Mouse (Mus musculus): ENCODE measurements around the gene Gpr155. TPM values are rescaled to one million over a fixed set of nuclear protein-coding genes. Genes with fewer than 3 reads are reported as not detected.

Gpr155 gene
- polyA plus RNA-seq, 1 experiment from 2014 or later, result 11.0 TPM

GRCm38 (mm10) chr2:73395516-73395915, 9.1 kb upstream of the Gpr155 start:
- H3K27me3 ChIP-seq (ENCODE audit: control insufficient read depth, insufficient read depth, low read length), result no peaks in the 10 kb centered on the region
- no peak for ATAC-seq (ENCODE audit: low FRiP score, low TSS enrichment)
- H3K9me3 ChIP-seq (ENCODE audit: control insufficient read depth, low read length), result no peaks in the 10 kb centered on the region
- H3K4me3 ChIP-seq (replicated peaks; ENCODE audit: low read depth, low read length), result no peak overlapping the region
- no peaks in the 10 kb centered on the region for H3K4me1 ChIP-seq (ENCODE audit: control insufficient read depth, insufficient read depth, low read length)
- no peak overlapping the region for H3K9ac ChIP-seq (replicated peaks; ENCODE audit: low read length)
- DNase-seq, result no peak
- no peak overlapping the region for H3K4me2 ChIP-seq (ENCODE audit: low read length)
- no peaks in the 10 kb centered on the region for H3K36me3 ChIP-seq (ENCODE audit: control insufficient read depth, insufficient read depth, low read length)
- WGBS, result 87% methylated on average over 8 of the region's 8 CpGs
- no peak overlapping the region for H3K27ac ChIP-seq (replicated peaks; ENCODE audit: low read depth, low read length)

GRCm38 (mm10) chr2:73394476-73394875, 8.1 kb upstream of the Gpr155 start:
- H3K4me2 ChIP-seq (ENCODE audit: low read length), result no peak overlapping the region
- H3K36me3 ChIP-seq (ENCODE audit: control insufficient read depth, insufficient read depth, low read length), result no peaks in the 10 kb centered on the region
- WGBS, result 90% methylated on average over 3 of the region's 3 CpGs
- DNase-seq (no peak), ATAC-seq (ENCODE audit: low FRiP score, low TSS enrichment) (no peak)
- H3K4me1 ChIP-seq (ENCODE audit: control insufficient read depth, insufficient read depth, low read length), result no peaks in the 10 kb centered on the region
- H3K9ac ChIP-seq (replicated peaks; ENCODE audit: low read length), result no peak overlapping the region
- no peak overlapping the region for H3K27ac ChIP-seq (replicated peaks; ENCODE audit: low read depth, low read length)
- no peaks in the 10 kb centered on the region for H3K9me3 ChIP-seq (ENCODE audit: control insufficient read depth, low read length)
- H3K4me3 ChIP-seq (replicated peaks; ENCODE audit: low read depth, low read length), result no peak overlapping the region
- no peaks in the 10 kb centered on the region for H3K27me3 ChIP-seq (ENCODE audit: control insufficient read depth, insufficient read depth, low read length)

- no peak for DNase-seq
- no peak overlapping the region for H3K4me2 ChIP-seq (ENCODE audit: low read length)
- H3K36me3 ChIP-seq (ENCODE audit: control insufficient read depth, insufficient read depth, low read length), result no peaks in the 10 kb centered on the region
- no peak overlapping the region for H3K27ac ChIP-seq (replicated peaks; ENCODE audit: low read depth, low read length)
- no peaks in the 10 kb centered on the region for H3K4me1 ChIP-seq (ENCODE audit: control insufficient read depth, insufficient read depth, low read length)
- WGBS, result 85% methylated on average over 2 of the region's 2 CpGs
- H3K9ac ChIP-seq (replicated peaks; ENCODE audit: low read length), result no peak overlapping the region
- H3K27me3 ChIP-seq (ENCODE audit: control insufficient read depth, insufficient read depth, low read length), result no peaks in the 10 kb centered on the region
- no peak overlapping the region for H3K4me3 ChIP-seq (replicated peaks; ENCODE audit: low read depth, low read length)
- ATAC-seq (ENCODE audit: low FRiP score, low TSS enrichment), result no peak
- no peaks in the 10 kb centered on the region for H3K9me3 ChIP-seq (ENCODE audit: control insufficient read depth, low read length)
These were observed 6.4 kb upstream of the Gpr155 start for GRCm38 (mm10) chr2:73392772-73393171.

DNA sequence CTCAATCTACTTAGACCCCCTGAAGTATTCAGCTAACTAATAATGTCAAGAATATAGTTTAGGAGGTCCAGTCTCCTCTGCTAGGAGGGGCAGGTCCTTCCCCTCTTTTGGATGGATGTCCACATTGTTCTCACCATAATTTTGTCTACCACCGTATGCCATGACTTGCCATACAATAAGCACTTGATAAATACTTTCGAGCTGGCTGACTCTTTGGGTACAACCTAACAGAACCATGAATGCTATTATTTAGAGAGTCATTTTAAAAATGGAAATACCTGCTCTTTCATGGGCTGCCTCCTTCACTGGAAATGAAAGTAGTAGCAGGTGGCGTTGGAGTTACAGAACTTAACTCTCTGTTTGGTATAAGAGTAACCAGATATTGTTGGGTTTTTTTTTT, 3.6 kb upstream of the Gpr155 start:
- no peak overlapping the region for H3K4me3 ChIP-seq (replicated peaks; ENCODE audit: low read depth, low read length)
- H3K27ac ChIP-seq (replicated peaks; ENCODE audit: low read depth, low read length), result no peak overlapping the region
- H3K4me2 ChIP-seq (ENCODE audit: low read length), result no peak overlapping the region
- H3K4me1 ChIP-seq (ENCODE audit: control insufficient read depth, insufficient read depth, low read length), result no peaks in the 10 kb centered on the region
- no peak overlapping the region for H3K9ac ChIP-seq (replicated peaks; ENCODE audit: low read length)
- no peak for ATAC-seq (ENCODE audit: low FRiP score, low TSS enrichment)
- no peak for DNase-seq
- no peaks in the 10 kb centered on the region for H3K27me3 ChIP-seq (ENCODE audit: control insufficient read depth, insufficient read depth, low read length)
- no peaks in the 10 kb centered on the region for H3K36me3 ChIP-seq (ENCODE audit: control insufficient read depth, insufficient read depth, low read length)
- 92% methylated on average over 3 of the region's 3 CpGs for WGBS
- no peaks in the 10 kb centered on the region for H3K9me3 ChIP-seq (ENCODE audit: control insufficient read depth, low read length)

GRCm38 (mm10) chr2:73387806-73388205, 1.4 kb upstream of the Gpr155 start:
- ATAC-seq (ENCODE audit: low FRiP score, low TSS enrichment) (no peak), DNase-seq (no peak)
- H3K9ac ChIP-seq (replicated peaks; ENCODE audit: low read length), result no peak overlapping the region
- H3K36me3 ChIP-seq (ENCODE audit: control insufficient read depth, insufficient read depth, low read length), result no peaks in the 10 kb centered on the region
- WGBS, result 93% methylated on average over 1 of the region's 1 CpGs
- H3K27ac ChIP-seq (replicated peaks; ENCODE audit: low read depth, low read length), result no peak overlapping the region
- H3K4me3 ChIP-seq (replicated peaks; ENCODE audit: low read depth, low read length), result no peak overlapping the region
- no peaks in the 10 kb centered on the region for H3K9me3 ChIP-seq (ENCODE audit: control insufficient read depth, low read length)
- no peaks in the 10 kb centered on the region for H3K27me3 ChIP-seq (ENCODE audit: control insufficient read depth, insufficient read depth, low read length)
- H3K4me2 ChIP-seq (ENCODE audit: low read length), result no peak overlapping the region
- H3K4me1 ChIP-seq (ENCODE audit: control insufficient read depth, insufficient read depth, low read length), result no peaks in the 10 kb centered on the region

GRCm38 (mm10) chr2:73385641-73386355, 574 bp downstream of the Gpr155 start:
- WGBS, result 2% methylated on average over 29 of the region's 29 CpGs
- Histone ChIP-seq H3K36me3 (ENCODE audit: control insufficient read depth, insufficient read depth, low read length) (no peaks in the 10 kb centered on the region), H3K4me2 (ENCODE audit: low read length) (peak overlapping the region; percentile 90), H3K27ac (replicated peaks; ENCODE audit: low read depth, low read length) (peak overlapping the region; percentile 33), H3K27me3 (ENCODE audit: control insufficient read depth, insufficient read depth, low read length) (no peaks in the 10 kb centered on the region), H3K4me3 (replicated peaks; ENCODE audit: low read depth, low read length) (peak overlapping the region; percentile 62), H3K9ac (replicated peaks; ENCODE audit: low read length) (peak overlapping the region; percentile 64), H3K4me1 (ENCODE audit: control insufficient read depth, insufficient read depth, low read length) (no peaks in the 10 kb centered on the region), H3K9me3 (ENCODE audit: control insufficient read depth, low read length) (no peaks in the 10 kb centered on the region)
- no peak; the same call in 1 of the 2 replicates for ATAC-seq (ENCODE audit: low FRiP score, low TSS enrichment)
- DNase-seq, result peak; percentile 23

DNA sequence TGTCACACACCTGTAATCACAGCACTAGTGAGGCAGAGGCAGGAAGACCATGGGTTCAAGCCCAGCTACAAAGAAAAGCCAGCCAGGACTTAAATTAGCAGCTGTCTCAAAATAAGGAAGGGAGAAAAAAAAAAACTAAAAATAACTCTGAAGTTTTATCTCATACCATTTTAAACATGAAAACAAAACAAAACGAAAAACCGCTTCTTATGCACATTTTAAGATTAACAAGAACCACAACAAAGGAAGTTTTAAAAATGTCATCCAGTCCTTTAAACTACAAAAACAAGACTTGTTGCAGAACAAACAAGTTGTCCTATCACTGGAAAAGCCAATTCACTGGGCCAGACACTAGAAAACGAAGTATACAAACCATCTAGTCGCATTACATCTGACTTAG, 1.2 kb downstream of the Gpr155 start:
- peak overlapping the region; percentile 90 for H3K4me2 ChIP-seq (ENCODE audit: low read length)
- 90% methylated on average over 4 of the region's 4 CpGs for WGBS
- no peak overlapping the region for H3K27ac ChIP-seq (replicated peaks; ENCODE audit: low read depth, low read length)
- no peak for ATAC-seq (ENCODE audit: low FRiP score, low TSS enrichment)
- H3K9ac ChIP-seq (replicated peaks; ENCODE audit: low read length), result no peak overlapping the region
- H3K4me1 ChIP-seq (ENCODE audit: control insufficient read depth, insufficient read depth, low read length), result no peaks in the 10 kb centered on the region
- no peaks in the 10 kb centered on the region for H3K9me3 ChIP-seq (ENCODE audit: control insufficient read depth, low read length)
- no peak for DNase-seq
- H3K36me3 ChIP-seq (ENCODE audit: control insufficient read depth, insufficient read depth, low read length), result no peaks in the 10 kb centered on the region
- no peaks in the 10 kb centered on the region for H3K27me3 ChIP-seq (ENCODE audit: control insufficient read depth, insufficient read depth, low read length)
- H3K4me3 ChIP-seq (replicated peaks; ENCODE audit: low read depth, low read length), result peak overlapping the region; percentile 62

DNA sequence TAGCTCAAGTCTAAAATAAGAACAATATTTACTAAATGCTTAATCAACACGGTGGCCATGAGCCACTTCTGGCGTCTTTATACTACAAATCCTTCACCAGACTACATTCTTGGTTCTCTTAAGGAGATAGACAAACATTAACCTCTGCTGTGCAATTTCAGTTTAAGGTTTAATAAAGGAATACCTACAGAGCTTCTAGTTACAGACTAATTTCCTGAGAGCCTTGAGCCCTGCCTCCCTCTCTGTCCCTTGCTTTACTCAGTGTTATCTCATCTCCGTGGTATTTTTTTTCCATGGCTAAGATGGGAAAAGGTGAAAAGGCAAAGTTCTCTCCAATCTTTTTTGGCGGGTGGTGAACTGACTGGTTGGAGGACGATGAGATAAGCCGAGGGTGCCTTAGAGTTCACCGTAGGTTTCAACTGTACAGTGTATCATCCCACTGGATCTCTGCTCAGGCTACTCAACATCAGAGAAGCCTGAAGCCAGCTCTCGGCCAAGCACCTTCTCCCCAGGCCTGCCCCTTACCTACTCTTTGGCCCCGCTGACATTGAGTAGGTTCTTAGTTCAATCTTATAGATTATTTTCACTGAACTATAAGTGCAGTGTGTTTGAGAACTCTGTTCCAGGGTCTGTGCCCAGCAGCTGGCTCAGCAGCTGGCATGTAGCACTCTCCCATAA, 5.9 kb downstream of the Gpr155 start:
- Histone ChIP-seq H3K4me1 (ENCODE audit: control insufficient read depth, insufficient read depth, low read length) (no peaks in the 10 kb centered on the region), H3K36me3 (ENCODE audit: control insufficient read depth, insufficient read depth, low read length) (no peaks in the 10 kb centered on the region), H3K4me2 (ENCODE audit: low read length) (no peak overlapping the region), H3K9me3 (ENCODE audit: control insufficient read depth, low read length) (no peaks in the 10 kb centered on the region), H3K27ac (replicated peaks; ENCODE audit: low read depth, low read length) (no peak overlapping the region), H3K9ac (replicated peaks; ENCODE audit: low read length) (no peak overlapping the region), H3K27me3 (ENCODE audit: control insufficient read depth, insufficient read depth, low read length) (no peaks in the 10 kb centered on the region), H3K4me3 (replicated peaks; ENCODE audit: low read depth, low read length) (no peak overlapping the region)
- ATAC-seq (ENCODE audit: low FRiP score, low TSS enrichment) (no peak), DNase-seq (no peak)
- WGBS, result 89% methylated on average over 9 of the region's 9 CpGs

- Histone ChIP-seq H3K9me3 (ENCODE audit: control insufficient read depth, low read length) (no peaks in the 10 kb centered on the region), H3K4me3 (replicated peaks; ENCODE audit: low read depth, low read length) (no peak overlapping the region), H3K4me1 (ENCODE audit: control insufficient read depth, insufficient read depth, low read length) (no peaks in the 10 kb centered on the region), H3K27ac (replicated peaks; ENCODE audit: low read depth, low read length) (no peak overlapping the region), H3K36me3 (ENCODE audit: control insufficient read depth, insufficient read depth, low read length) (no peaks in the 10 kb centered on the region), H3K9ac (replicated peaks; ENCODE audit: low read length) (no peak overlapping the region), H3K4me2 (ENCODE audit: low read length) (no peak overlapping the region), H3K27me3 (ENCODE audit: control insufficient read depth, insufficient read depth, low read length) (no peaks in the 10 kb centered on the region)
- no peak for ATAC-seq (ENCODE audit: low FRiP score, low TSS enrichment)
- WGBS, result 78% methylated on average over 5 of the region's 5 CpGs
- no peak for DNase-seq
These were observed 6.7 kb downstream of the Gpr155 start for GRCm38 (mm10) chr2:73379656-73380055.
